8 mouse cellular contexts compared by ENCODE assay signal in genomic region chr7:4150811-4151221, GRCm38 (mm10). TPM values are rescaled to one million over a fixed set of nuclear protein-coding genes. Genes with fewer than 3 reads are reported as not detected.
DNase-seq lines count a peak whose midpoint lies in the region; ATAC-seq and TF ChIP-seq lines count a peak whose summit lies in the region.

No protein-coding gene starts in this region.

- peak overlapping the region; percentile 74 for H3K4me2 ChIP-seq in forebrain, embryonic 12.5 days
- peak overlapping the region; percentile 96 for H3K4me2 ChIP-seq in midbrain, embryonic 15.5 days

- peaks cover 29% of the 10 kb centered on the region for H3K4me1 ChIP-seq in forebrain, embryonic 12.5 days
- H3K4me1 ChIP-seq in midbrain, embryonic 15.5 days: peaks cover 31% of the 10 kb centered on the region

- H3K9ac ChIP-seq in forebrain, embryonic 12.5 days: no peak overlapping the region
- 0 out of 2 replicates have a peak overlapping the region, but pooled peaks have one; percentile 86 for H3K9ac ChIP-seq in midbrain, embryonic 15.5 days

- no peak for TF ChIP-seq CTCF in layer of hippocampus, adult 2 months (conservative IDR thresholded peaks at IDR 0.05)

- WGBS in forebrain, embryonic 12.5 days: 6% methylated on average over 14 of the region's 14 CpGs
- 5% methylated on average over 14 of the region's 14 CpGs for WGBS in midbrain, embryonic 15.5 days

- peak overlapping the region; percentile 98 for H3K4me3 ChIP-seq in layer of hippocampus, adult 2 months
- peak overlapping the region; percentile 23 for H3K4me3 ChIP-seq in forebrain, embryonic 12.5 days (replicated peaks)
- peak overlapping the region; percentile 71 for H3K4me3 ChIP-seq in midbrain, embryonic 15.5 days

- H3K9me3 ChIP-seq in forebrain, embryonic 12.5 days: no peaks in the 10 kb centered on the region
- no peaks in the 10 kb centered on the region for H3K9me3 ChIP-seq in midbrain, embryonic 15.5 days

- peak overlapping the region; percentile 43; the same call in 1 of the 2 replicates for H3K27ac ChIP-seq in layer of hippocampus, adult 2 months
- no peak overlapping the region for H3K27ac ChIP-seq in forebrain, embryonic 12.5 days
- H3K27ac ChIP-seq in midbrain, embryonic 15.5 days: no peak overlapping the region

- no peak for DNase-seq in layer of hippocampus, adult 2 months (ENCODE audit: low spot score in 2 of 2)
- no peak for DNase-seq in layer of hippocampus, adult 9-11 months
- peak; percentile 82 to 84 for DNase-seq in adrenal gland, postnatal 36 days
- peak; percentile 70 for DNase-seq in induced T-regulatory cell, adult 2 months (ENCODE audit: low read depth)
- peak; percentile 55 for DNase-seq in liver
- DNase-seq in layer of hippocampus, adult 9-10 months (ENCODE audit: low spot score): no peak

- H3K27me3 ChIP-seq in forebrain, embryonic 12.5 days: peaks cover 28% of the 10 kb centered on the region
- peaks cover 27% of the 10 kb centered on the region for H3K27me3 ChIP-seq in midbrain, embryonic 15.5 days (replicated peaks)

- ATAC-seq in forebrain, embryonic 12.5 days (ENCODE audit: low FRiP score): no peak
- ATAC-seq in midbrain, embryonic 15.5 days (replicated peaks): peak; percentile 18

- H3K36me3 ChIP-seq in forebrain, embryonic 12.5 days (replicated peaks): peaks cover 22% of the 10 kb centered on the region
- peaks cover 14% of the 10 kb centered on the region for H3K36me3 ChIP-seq in midbrain, embryonic 15.5 days (replicated peaks)

RNA-seq across cellular contexts. Expression of gene Leng9, which starts 0.6 kb away (rescaled TPM):
- 1 to 10 TPM; 5.6 to 6.6 TPM for total RNA-seq in layer of hippocampus, adult 2 months (2021)
- total RNA-seq in adrenal gland, postnatal 36 days (2021): 10 to 100 TPM; 11.4 to 17.6 TPM
- 3.0 TPM in 2 replicates for polyA plus RNA-seq in forebrain, embryonic 12.5 days (2016; fragmentation: Nextera tagmentation; extraction: Ambion mirVana)
- 5.2 and 6.0 TPM in 2 replicates for polyA plus RNA-seq in midbrain, embryonic 15.5 days (2015; fragmentation: Nextera tagmentation; extraction: Ambion mirVana)

RNA-seq across cellular contexts. Expression of gene Cdc42ep5, which starts 13.8 kb away (rescaled TPM):
- 1 to 10 TPM; 1.1 to 1.7 TPM for total RNA-seq in layer of hippocampus, adult 2 months (2021)
- 10 to 100 TPM; 35.5 to 48.5 TPM for total RNA-seq in adrenal gland, postnatal 36 days (2021)
- 11.3 and 14.0 TPM in 2 replicates for polyA plus RNA-seq in forebrain, embryonic 12.5 days (2016; fragmentation: Nextera tagmentation; extraction: Ambion mirVana)
- polyA plus RNA-seq in midbrain, embryonic 15.5 days (2015; fragmentation: Nextera tagmentation; extraction: Ambion mirVana): 6.2 and 6.4 TPM in 2 replicates

RNA-seq across cellular contexts. Expression of gene Leng8, which starts 14.0 kb away (rescaled TPM):
- total RNA-seq in layer of hippocampus, adult 2 months (2021): 100 to 1,000 TPM; 189 to 218 TPM
- total RNA-seq in adrenal gland, postnatal 36 days (2021): 10 to 100 TPM; 70.0 to 88.7 TPM
- 104 and 115 TPM in 2 replicates for polyA plus RNA-seq in forebrain, embryonic 12.5 days (2016; fragmentation: Nextera tagmentation; extraction: Ambion mirVana)
- polyA plus RNA-seq in midbrain, embryonic 15.5 days (2015; fragmentation: Nextera tagmentation; extraction: Ambion mirVana): 102 and 104 TPM in 2 replicates

RNA-seq across cellular contexts. Expression of gene Ttyh1, which starts 31.6 kb away (rescaled TPM):
- 100 to 1,000 TPM; 526 to 562 TPM for total RNA-seq in layer of hippocampus, adult 2 months (2021)
- 1 to 10 TPM; 1.9 to 3.5 TPM for total RNA-seq in adrenal gland, postnatal 36 days (2021)
- 131 and 143 TPM in 2 replicates for polyA plus RNA-seq in forebrain, embryonic 12.5 days (2016; fragmentation: Nextera tagmentation; extraction: Ambion mirVana)
- 115 and 144 TPM in 2 replicates for polyA plus RNA-seq in midbrain, embryonic 15.5 days (2015; fragmentation: Nextera tagmentation; extraction: Ambion mirVana)

Comparison
In these comparisons a context has a peak if more than half of its experiments do, and no peak if none do; other contexts are left out.
1. DNase-seq: peak in adrenal gland, postnatal 36 days (2 of 2), induced T-regulatory cell, adult 2 months (single experiment) and liver (single experiment); none in layer of hippocampus, adult 2 months (0 of 2), layer of hippocampus, adult 9-11 months (single experiment) and layer of hippocampus, adult 9-10 months (single experiment).
2. H3K4me3 ChIP-seq: peak in every context shown above with its lines; median percentile 98 in layer of hippocampus, adult 2 months; 71 in midbrain, embryonic 15.5 days; 23 in forebrain, embryonic 12.5 days.
3. RNA of gene Cdc42ep5, which starts 13.8 kb away (total RNA-seq): 35.5 to 48.5 TPM in adrenal gland, postnatal 36 days; 1.1 to 1.7 TPM in layer of hippocampus, adult 2 months; every median in the first group is over 10 times any median in the second.